Mouse (Mus musculus) heart, embryonic 16.5 days (tissue): ENCODE results near the gene Gm2042. TPM values are rescaled to one million over a fixed set of nuclear protein-coding genes. Genes with fewer than 3 reads are reported as not detected.
"Not testable (repeated sequence)": the region's sequence is repeated elsewhere in the genome, so short reads cannot be mapped to it uniquely, and the experiment has no call there.

ENCODE experiments used
- ATAC-seq: fragments of 200-750 bp; cut with Nextera tagmentation; replicated peaks from 2 replicates; pipeline ENCODE4 v1.8.0; 2017; ENCODE audit warnings: moderate number of reproducible peaks; ENCODE audit not compliant: insufficient read depth, low FRiP score; ENCODE audit errors: extremely low read depth
- H3K27ac ChIP-seq: fragments of 300-500 bp; sonication (generic); 2 replicates; pipeline ENCODE4 v1.5.1; 2014; ENCODE audit warnings: mild to moderate bottlenecking, low read length, control low read depth, moderate library complexity
- H3K27me3 ChIP-seq: fragments of 300-500 bp; sonication (generic); 2 replicates; pipeline ENCODE4 v1.6.1; 2014; ENCODE audit warnings: low read length, mixed read lengths; ENCODE audit not compliant: control insufficient read depth, insufficient read depth
- H3K36me3 ChIP-seq: fragments of 300-500 bp; sonication (generic); 2 replicates; pipeline ENCODE4 v1.6.1; 2014; ENCODE audit not compliant: control insufficient read depth, insufficient read depth
- H3K4me1 ChIP-seq: fragments of 300-500 bp; sonication (generic); 2 replicates; pipeline ENCODE4 v1.6.1; 2014; ENCODE audit warnings: low read length, mixed read lengths; ENCODE audit not compliant: control insufficient read depth, insufficient read depth
- H3K4me2 ChIP-seq: fragments of 300-500 bp; sonication (generic); 2 replicates; pipeline ENCODE4 v1.6.1; 2014; ENCODE audit warnings: low read depth, mild to moderate bottlenecking, control low read depth, low read length
- H3K4me3 ChIP-seq: fragments of 300-500 bp; sonication (generic); 2 replicates; pipeline ENCODE4 v1.5.1; 2014; ENCODE audit warnings: mild to moderate bottlenecking, control low read depth, low read length
- H3K9ac ChIP-seq: fragments of 300-500 bp; sonication (generic); 2 replicates; pipeline ENCODE4 v1.6.1; 2014; ENCODE audit warnings: low read length, control low read depth
- H3K9me3 ChIP-seq: fragments of 300-500 bp; sonication (generic); replicated peaks from 2 replicates; pipeline ENCODE4 v1.6.1; 2016; ENCODE audit warnings: low read length; ENCODE audit not compliant: control insufficient read depth
- WGBS: fragments of 180-500 bp; shearing (Covaris S2); extraction: QIAGEN DNeasy Blood & Tissue Kit; methylation state at CpG from one replicate; pipeline ENCODE4 v1.1.7; 2014; 5-methylcytosine and 5-hydroxymethylcytosine counted together
- polyA plus RNA-seq: library from polyadenylated mRNA; unstranded; fragments of >200 nt; fragmentation: Nextera tagmentation; extraction: Ambion mirVana; gene quantifications from 2 replicates; pipeline ENCODE4 v1.2.1, GENCODE M21; 2015

The Gm2042 gene
- polyA plus RNA-seq: not detected in 2 replicates

DNA sequence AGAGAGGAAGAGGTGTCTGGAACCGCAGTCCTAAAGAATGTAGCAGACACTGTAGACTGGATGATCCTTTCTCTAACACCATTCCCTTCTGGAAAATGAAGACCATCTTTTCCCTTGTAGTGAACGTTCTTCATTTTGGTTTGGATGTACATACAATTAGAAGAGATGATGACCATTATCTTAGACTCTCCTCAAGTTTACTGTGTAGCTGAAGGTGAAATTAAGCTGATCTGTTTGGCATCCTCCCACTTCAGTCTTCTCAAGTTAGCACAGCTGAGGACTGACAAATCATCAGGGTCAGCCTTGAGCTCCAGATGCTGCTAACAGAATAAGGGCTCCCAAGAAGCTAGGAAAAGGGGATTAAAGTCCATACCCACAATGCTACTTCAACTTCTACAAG lies at the start of gene Gm2042:
TSS of gene Gm2042 (plus strand) at position 301 of the 400 bp plus-strand sequence.
- H3K9me3 ChIP-seq, H3K4me2 ChIP-seq, H3K36me3 ChIP-seq, H3K4me3 ChIP-seq, H3K27ac ChIP-seq, H3K27me3 ChIP-seq, ATAC-seq, H3K9ac ChIP-seq, H3K4me1 ChIP-seq: not testable (repeated sequence)
- 61% methylated on average over 2 of the region's 2 CpGs for WGBS

DNA sequence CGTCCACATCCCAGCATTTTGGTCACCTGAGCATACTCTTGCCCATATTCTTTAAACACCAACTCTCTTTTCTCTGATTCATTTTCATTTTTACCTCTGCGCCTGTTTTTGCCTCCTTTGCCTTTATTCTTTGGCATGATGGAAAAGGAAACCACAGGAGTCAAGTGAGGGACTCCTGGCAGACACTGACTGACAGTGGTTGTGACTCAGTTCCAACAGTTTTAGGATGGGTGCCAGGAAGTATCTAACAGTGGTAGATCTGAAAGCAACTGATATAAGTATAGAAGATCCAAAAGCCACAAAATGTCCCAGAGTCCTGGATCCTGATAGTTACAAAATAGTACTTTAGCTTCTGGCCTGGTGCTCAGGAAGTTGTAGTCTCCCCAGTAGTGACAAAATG lies 34.2 kb upstream of the Gm2042 start, which contains the start of gene Gm2035:
TSS of gene Gm2035 (minus strand) at position 137 of the 400 bp plus-strand sequence.
- not testable (repeated sequence) for H3K9me3 ChIP-seq, H3K4me2 ChIP-seq, H3K36me3 ChIP-seq, H3K4me3 ChIP-seq, H3K27me3 ChIP-seq, H3K27ac ChIP-seq, H3K9ac ChIP-seq, H3K4me1 ChIP-seq, ATAC-seq
- 61% methylated on average over 2 of the region's 2 CpGs for WGBS

DNA sequence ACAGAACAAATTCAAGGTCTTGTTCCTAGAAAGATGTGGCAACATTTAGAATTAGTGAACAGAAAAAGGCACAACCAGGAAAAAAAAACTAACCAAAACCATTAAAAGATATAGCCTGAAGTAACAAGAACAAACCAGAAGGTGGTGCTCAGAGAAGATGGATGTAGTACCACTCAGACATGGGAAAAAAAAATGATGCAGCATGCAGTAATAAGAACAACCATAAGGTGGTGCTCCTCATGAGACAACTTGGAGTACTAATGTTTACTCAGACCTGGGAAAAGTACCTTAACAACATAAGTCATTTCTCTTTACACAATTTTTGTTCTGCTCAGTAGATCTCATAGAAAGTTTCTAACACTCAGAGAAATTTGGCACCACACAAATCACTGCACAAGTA lies 30.1 kb downstream of the Gm2042 start:
- H3K27ac ChIP-seq, H3K4me3 ChIP-seq, H3K4me1 ChIP-seq, H3K36me3 ChIP-seq, H3K4me2 ChIP-seq, H3K27me3 ChIP-seq, ATAC-seq, H3K9ac ChIP-seq, H3K9me3 ChIP-seq: not testable (repeated sequence)

DNA sequence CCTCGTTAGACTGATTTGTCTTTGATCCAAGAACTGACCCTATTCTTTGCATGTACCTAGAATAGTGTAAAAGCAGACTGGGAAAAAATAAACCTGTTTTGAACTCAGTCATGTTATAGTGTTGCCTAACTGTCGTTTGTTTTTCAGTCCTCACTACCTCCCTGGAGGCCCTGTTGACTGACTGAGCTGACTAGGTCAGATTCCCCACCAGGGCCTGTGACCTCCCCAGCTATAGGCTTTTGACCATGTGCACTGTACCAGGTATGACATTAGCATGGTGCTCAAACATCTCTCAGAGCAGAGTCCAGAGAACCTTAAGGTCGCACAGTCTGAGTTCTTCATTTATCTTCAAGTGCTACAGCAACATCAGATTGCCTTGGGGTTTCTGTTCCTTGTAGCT lies 50.2 kb downstream of the Gm2042 start:
- not testable (repeated sequence) for H3K4me3 ChIP-seq, H3K4me2 ChIP-seq, H3K27me3 ChIP-seq, H3K9ac ChIP-seq, H3K9me3 ChIP-seq, H3K4me1 ChIP-seq, H3K27ac ChIP-seq, H3K36me3 ChIP-seq, ATAC-seq
- WGBS: 53% methylated on average over 3 of the region's 3 CpGs

Other genes with a start within 250 kb of the Gm2042 start
- not detected in 2 replicates for gene Gm21319, start 178.3 kb upstream of the Gm2042 start, polyA plus RNA-seq
- gene Gm21936, start 158.6 kb upstream of the Gm2042 start, polyA plus RNA-seq: not detected in 2 replicates
- gene BB287469, start 137.5 kb upstream of the Gm2042 start, polyA plus RNA-seq: not detected in 2 replicates
- not detected in 2 replicates for gene Gm2001, start 111.7 kb upstream of the Gm2042 start, polyA plus RNA-seq
- not detected in 2 replicates for gene Gm2016, start 80.0 kb upstream of the Gm2042 start, polyA plus RNA-seq
- gene Gm2022, start 58.7 kb upstream of the Gm2042 start, polyA plus RNA-seq: not detected in 2 replicates
- gene Gm2035, start 34.2 kb upstream of the Gm2042 start, polyA plus RNA-seq: not detected in 2 replicates
- not detected in 2 replicates for gene Gm2075, start 57.8 kb downstream of the Gm2042 start, polyA plus RNA-seq
- not detected in 2 replicates for gene Gm6803, start 64.7 kb downstream of the Gm2042 start, polyA plus RNA-seq
- gene Gm2056, start 72.9 kb downstream of the Gm2042 start, polyA plus RNA-seq: not detected in 2 replicates
- not detected in 2 replicates for gene Gm16368, start 129.6 kb downstream of the Gm2042 start, polyA plus RNA-seq
- gene Gm10436, start 228.0 kb downstream of the Gm2042 start, polyA plus RNA-seq: not detected in 2 replicates